In genomic region chr17:30213371-30213770, GRCm38 (mm10) we compare ENCODE assay signal across 15 mouse cellular contexts.
"Had no signal": no experiment of that assay in that cellular context is flagged by ENCODE, and none has a peak within 500 bp of the region (broad histone marks: within the 10 kb centered on the region; RNA-seq: fewer than 3 reads in every experiment).

No protein-coding gene starts in this region.

- H3K27ac ChIP-seq: liver, embryonic 12.5 days; liver, embryonic 14.5 days; midbrain, embryonic 10.5 days; neural tube, embryonic 12.5 days had no signal

- DNase-seq: lung, adult 18-20 months; retina, postnatal 1 day; right cerebral cortex, adult 18-20 months; right cerebral cortex, postnatal 25 days; right cerebral cortex, postnatal 4 days; spleen, adult 18-20 months; thymus, adult 18-20 months; thymus, postnatal 14 days; thymus, postnatal 36 days had no signal

- H3K9me3 ChIP-seq: liver, embryonic 12.5 days; midbrain, embryonic 10.5 days; neural tube, embryonic 12.5 days had no signal

- H3K4me3 ChIP-seq: liver, embryonic 12.5 days; midbrain, embryonic 10.5 days; myocyte; neural tube, embryonic 12.5 days had no signal

- H3K9ac ChIP-seq: liver, embryonic 12.5 days; liver, embryonic 14.5 days; lung, embryonic 14.5 days; neural tube, embryonic 12.5 days had no signal

- ATAC-seq: liver, embryonic 12.5 days had no signal

- H3K27me3 ChIP-seq: liver, embryonic 12.5 days; neural tube, embryonic 12.5 days had no signal

- H3K4me2 ChIP-seq: liver, embryonic 12.5 days; lung, embryonic 14.5 days; neural tube, embryonic 12.5 days had no signal
